Mouse (Mus musculus): ENCODE data around the gene Zfp931. TPM values are rescaled to one million over a fixed set of nuclear protein-coding genes. Genes with fewer than 3 reads are reported as not detected.
"Not testable (repeated sequence)": the region's sequence is repeated elsewhere in the genome, so short reads cannot be mapped to it uniquely, and the experiment has no call there.

The Zfp931 gene
- 14.5 and 16.9 TPM in 2 replicates for polyA plus RNA-seq (2015; fragmentation: Nextera tagmentation; extraction: Ambion mirVana)

- peak within 1 kb of the TSS; percentile 43 for H3K4me3 ChIP-seq (replicated peaks; ENCODE audit: low read length)
Observed at GRCm38 (mm10) chr2:178078166-178078717, at the start of gene Zfp931. TSS of gene Zfp931 (minus strand) at chr2:178078476.

GRCm38 (mm10) chr2:178126041-178126820, 48.0 kb upstream of the Zfp931 start:
- WGBS: 94% methylated on average over 7 of the region's 7 CpGs
- H3K27me3 ChIP-seq (replicated peaks; ENCODE audit: control insufficient read depth, insufficient read depth, low read length): no peaks in the 10 kb centered on the region
- no peak overlapping the region for H3K4me2 ChIP-seq (ENCODE audit: low read length)
- no peak for ATAC-seq
- H3K27ac ChIP-seq (ENCODE audit: low read length): no peak overlapping the region
- no peaks in the 10 kb centered on the region for H3K9me3 ChIP-seq (ENCODE audit: control insufficient read depth, low read length)
- no peak overlapping the region for H3K4me3 ChIP-seq (replicated peaks; ENCODE audit: low read length)
- H3K9ac ChIP-seq (replicated peaks; ENCODE audit: low read depth, low read length): no peak overlapping the region
- no peaks in the 10 kb centered on the region for H3K4me1 ChIP-seq (replicated peaks; ENCODE audit: control insufficient read depth, insufficient read depth, low read length)
- no peaks in the 10 kb centered on the region for H3K36me3 ChIP-seq (ENCODE audit: control insufficient read depth, insufficient read depth)

More at GRCm38 (mm10) chr2:178078166-178078717, at the start of gene Zfp931:
- peak within 1 kb of the TSS; percentile 45 for H3K4me2 ChIP-seq (ENCODE audit: low read length)
- not testable (repeated sequence) for H3K9ac ChIP-seq (replicated peaks; ENCODE audit: low read depth, low read length); H3K9me3 ChIP-seq (ENCODE audit: control insufficient read depth, low read length); ATAC-seq; H3K36me3 ChIP-seq (ENCODE audit: control insufficient read depth, insufficient read depth); H3K4me1 ChIP-seq (replicated peaks; ENCODE audit: control insufficient read depth, insufficient read depth, low read length); H3K27ac ChIP-seq (ENCODE audit: low read length); H3K27me3 ChIP-seq (replicated peaks; ENCODE audit: control insufficient read depth, insufficient read depth, low read length)
- 0% methylated on average over 3 of the region's 14 CpGs for WGBS

- no peak overlapping the region for H3K4me3 ChIP-seq (replicated peaks; ENCODE audit: low read length)
- H3K27me3 ChIP-seq (replicated peaks; ENCODE audit: control insufficient read depth, insufficient read depth, low read length): no peaks in the 10 kb centered on the region
- H3K9ac ChIP-seq (replicated peaks; ENCODE audit: low read depth, low read length): no peak overlapping the region
- no peak overlapping the region for H3K27ac ChIP-seq (ENCODE audit: low read length)
- H3K36me3 ChIP-seq (ENCODE audit: control insufficient read depth, insufficient read depth): no peaks in the 10 kb centered on the region
- H3K4me1 ChIP-seq (replicated peaks; ENCODE audit: control insufficient read depth, insufficient read depth, low read length): no peaks in the 10 kb centered on the region
- ATAC-seq: no peak
- 87% methylated on average over 8 of the region's 8 CpGs for WGBS
- H3K4me2 ChIP-seq (ENCODE audit: low read length): no peak overlapping the region
- no peaks in the 10 kb centered on the region for H3K9me3 ChIP-seq (ENCODE audit: control insufficient read depth, low read length)
Observed at GRCm38 (mm10) chr2:178125427-178125826, 47.2 kb upstream of the Zfp931 start.

GRCm38 (mm10) chr2:178123466-178123865, 45.2 kb upstream of the Zfp931 start:
- peaks cover 11% of the 10 kb centered on the region for H3K4me1 ChIP-seq (replicated peaks; ENCODE audit: control insufficient read depth, insufficient read depth, low read length)
- 76% methylated on average over 15 of the region's 15 CpGs for WGBS
- peaks cover 9% of the 10 kb centered on the region for H3K27me3 ChIP-seq (replicated peaks; ENCODE audit: control insufficient read depth, insufficient read depth, low read length)
- no peaks in the 10 kb centered on the region for H3K36me3 ChIP-seq (ENCODE audit: control insufficient read depth, insufficient read depth)
- no peaks in the 10 kb centered on the region for H3K9me3 ChIP-seq (ENCODE audit: control insufficient read depth, low read length)
- no peak overlapping the region for H3K27ac ChIP-seq (ENCODE audit: low read length)
- no peak overlapping the region for H3K4me3 ChIP-seq (replicated peaks; ENCODE audit: low read length)
- no peak overlapping the region for H3K4me2 ChIP-seq (ENCODE audit: low read length)
- ATAC-seq: no peak
- no peak overlapping the region for H3K9ac ChIP-seq (replicated peaks; ENCODE audit: low read depth, low read length)

- H3K27me3 ChIP-seq (replicated peaks; ENCODE audit: control insufficient read depth, insufficient read depth, low read length): peaks cover 14% of the 10 kb centered on the region
- no peak for ATAC-seq
- no peak overlapping the region for H3K27ac ChIP-seq (ENCODE audit: low read length)
- H3K4me3 ChIP-seq (replicated peaks; ENCODE audit: low read length): no peak overlapping the region
- no peaks in the 10 kb centered on the region for H3K9me3 ChIP-seq (ENCODE audit: control insufficient read depth, low read length)
- 34% methylated on average over 4 of the region's 4 CpGs for WGBS
- no peak overlapping the region for H3K9ac ChIP-seq (replicated peaks; ENCODE audit: low read depth, low read length)
- peaks cover 11% of the 10 kb centered on the region for H3K4me1 ChIP-seq (replicated peaks; ENCODE audit: control insufficient read depth, insufficient read depth, low read length)
- no peaks in the 10 kb centered on the region for H3K36me3 ChIP-seq (ENCODE audit: control insufficient read depth, insufficient read depth)
- H3K4me2 ChIP-seq (ENCODE audit: low read length): no peak overlapping the region
Observed at GRCm38 (mm10) chr2:178121946-178122665, 43.8 kb upstream of the Zfp931 start.

GRCm38 (mm10) chr2:178121375-178121688, 43.1 kb upstream of the Zfp931 start:
- Histone ChIP-seq H3K27me3 (replicated peaks; ENCODE audit: control insufficient read depth, insufficient read depth, low read length) (peaks cover 14% of the 10 kb centered on the region), H3K4me1 (replicated peaks; ENCODE audit: control insufficient read depth, insufficient read depth, low read length) (peaks cover 11% of the 10 kb centered on the region), H3K27ac (ENCODE audit: low read length) (no peak overlapping the region), H3K9ac (replicated peaks; ENCODE audit: low read depth, low read length) (no peak overlapping the region), H3K4me2 (ENCODE audit: low read length) (no peak overlapping the region), H3K36me3 (ENCODE audit: control insufficient read depth, insufficient read depth) (no peaks in the 10 kb centered on the region), H3K4me3 (replicated peaks; ENCODE audit: low read length) (no peak overlapping the region), H3K9me3 (ENCODE audit: control insufficient read depth, low read length) (no peaks in the 10 kb centered on the region)
- WGBS: 44% methylated on average over 2 of the region's 2 CpGs
- ATAC-seq: no peak

GRCm38 (mm10) chr2:178120651-178121374, 42.5 kb upstream of the Zfp931 start:
- Histone ChIP-seq H3K4me2 (ENCODE audit: low read length) (no peak overlapping the region), H3K9ac (replicated peaks; ENCODE audit: low read depth, low read length) (no peak overlapping the region), H3K4me3 (replicated peaks; ENCODE audit: low read length) (no peak overlapping the region), H3K27ac (ENCODE audit: low read length) (no peak overlapping the region), H3K36me3 (ENCODE audit: control insufficient read depth, insufficient read depth) (no peaks in the 10 kb centered on the region), H3K27me3 (replicated peaks; ENCODE audit: control insufficient read depth, insufficient read depth, low read length) (peaks cover 14% of the 10 kb centered on the region), H3K4me1 (replicated peaks; ENCODE audit: control insufficient read depth, insufficient read depth, low read length) (peaks cover 11% of the 10 kb centered on the region), H3K9me3 (ENCODE audit: control insufficient read depth, low read length) (no peaks in the 10 kb centered on the region)
- WGBS: 91% methylated on average over 8 of the region's 8 CpGs
- ATAC-seq: no peak

- Histone ChIP-seq H3K9me3 (ENCODE audit: control insufficient read depth, low read length) (no peaks in the 10 kb centered on the region), H3K27ac (ENCODE audit: low read length) (no peak overlapping the region), H3K36me3 (ENCODE audit: control insufficient read depth, insufficient read depth) (no peaks in the 10 kb centered on the region), H3K4me2 (ENCODE audit: low read length) (no peak overlapping the region), H3K4me1 (replicated peaks; ENCODE audit: control insufficient read depth, insufficient read depth, low read length) (peaks cover 11% of the 10 kb centered on the region), H3K4me3 (replicated peaks; ENCODE audit: low read length) (no peak overlapping the region), H3K9ac (replicated peaks; ENCODE audit: low read depth, low read length) (no peak overlapping the region), H3K27me3 (replicated peaks; ENCODE audit: control insufficient read depth, insufficient read depth, low read length) (peaks cover 14% of the 10 kb centered on the region)
- ATAC-seq: no peak
Observed at GRCm38 (mm10) chr2:178120356-178120645, 42.0 kb upstream of the Zfp931 start.

Measured in forebrain, embryonic 16.5 days (tissue).